Mouse (Mus musculus): ENCODE results near the gene Pold1.

The Pold1 gene

DNA sequence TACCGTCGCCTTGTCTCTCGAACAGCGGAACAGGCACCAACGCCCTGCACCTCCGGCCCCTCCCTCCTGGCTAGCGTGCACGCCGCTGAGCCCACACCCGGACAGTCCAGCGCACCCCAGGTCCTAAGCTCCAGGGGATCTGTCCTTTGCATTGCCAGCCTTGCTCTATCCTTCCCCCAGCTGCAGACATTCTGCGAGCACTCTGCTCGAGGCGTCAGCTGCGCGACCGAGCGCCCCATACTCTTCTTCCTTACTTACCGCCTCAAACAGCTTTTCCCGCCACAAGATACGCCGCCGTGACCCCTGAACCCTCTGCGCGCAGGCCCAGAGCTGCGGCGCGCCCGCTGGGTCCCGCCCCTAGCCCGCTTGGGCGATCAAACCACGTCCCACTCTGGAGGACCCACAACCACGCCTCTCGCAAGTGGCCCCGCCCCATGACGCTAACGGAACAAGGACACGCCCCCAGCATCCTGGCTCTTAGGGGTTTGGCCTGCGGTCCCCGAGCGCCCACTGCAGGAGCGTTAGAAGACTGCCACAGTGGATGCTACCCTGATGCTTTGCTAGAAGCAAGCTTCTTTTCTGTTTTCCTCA is at the start of gene Pold1:
TSS of gene Pold1 (minus strand) at position 353 of the 591 bp plus-strand sequence.
- in situ Hi-C loops (cut with MboI, MseI) = no loop called here

DNA sequence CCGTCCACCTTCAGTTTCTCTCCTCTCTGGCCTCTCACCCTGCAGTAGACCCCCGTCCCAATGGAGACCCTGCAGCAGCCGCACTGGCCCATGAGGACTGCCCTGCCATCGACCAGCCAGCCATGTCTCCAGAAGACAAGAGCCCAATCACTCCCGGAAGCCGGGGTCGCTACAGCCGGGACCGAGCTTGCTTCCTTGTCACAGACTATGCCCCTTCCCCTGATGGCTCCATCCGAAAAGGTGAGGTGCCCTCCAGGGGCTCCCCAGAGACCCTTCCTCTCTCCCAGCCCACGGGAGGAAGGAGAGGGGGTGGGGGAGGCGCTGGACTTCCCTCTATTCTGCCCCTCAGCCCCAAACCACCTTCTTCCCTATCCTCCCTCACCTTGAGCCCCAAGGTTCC is 49.7 kb upstream of the Pold1 start:
- in situ Hi-C loops (cut with MboI, MseI) = no loop called here

DNA sequence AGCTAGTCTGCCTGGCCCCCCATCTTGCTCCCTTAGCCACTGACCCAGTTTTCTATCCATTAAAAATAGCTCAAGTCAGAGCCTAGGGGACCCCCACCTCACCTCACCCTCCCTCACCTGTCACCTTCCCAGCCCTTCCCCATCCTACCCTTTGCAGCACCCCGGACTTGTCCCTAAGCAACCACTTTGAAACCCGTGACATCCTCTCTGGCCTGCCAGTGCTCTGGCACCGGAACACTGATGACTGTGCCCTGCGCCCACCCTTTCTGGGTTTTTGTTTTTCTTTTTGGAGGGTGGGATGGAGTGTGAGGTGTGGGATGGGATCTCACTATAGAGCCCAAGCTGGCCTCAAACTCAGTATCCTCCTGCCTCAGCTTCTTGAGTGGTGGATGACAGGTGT is 49.0 kb upstream of the Pold1 start:
- in situ Hi-C loops (cut with MboI, MseI) = no loop called here

DNA sequence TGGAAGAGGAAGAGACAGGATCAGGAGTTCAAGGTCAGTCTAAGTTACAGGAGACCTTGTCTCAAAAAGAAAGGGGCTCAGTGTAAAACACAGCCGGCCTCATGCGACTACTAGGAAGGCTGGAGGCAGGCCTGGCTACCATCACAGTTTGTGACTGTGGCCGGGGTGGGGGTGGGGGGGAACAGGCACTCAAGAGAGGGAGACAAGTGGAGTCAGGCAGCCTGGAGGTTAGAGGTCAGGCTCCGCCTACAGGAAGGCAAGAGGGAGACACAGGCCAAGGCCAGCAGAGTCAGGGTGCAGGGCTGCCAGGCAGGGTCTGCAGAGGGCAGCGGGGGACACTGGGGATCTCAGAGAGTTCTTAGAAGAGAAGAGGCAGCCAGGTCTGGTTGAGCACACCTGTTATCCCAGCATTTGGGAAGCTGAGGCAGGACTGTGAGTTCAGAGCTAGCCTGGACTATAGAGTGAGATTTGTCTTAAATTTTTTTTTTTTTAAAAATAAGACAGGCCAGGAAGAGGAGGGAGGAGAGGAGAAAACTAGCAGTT is 48.4 kb upstream of the Pold1 start:
- in situ Hi-C loops (cut with MboI, MseI) = no loop called here

DNA sequence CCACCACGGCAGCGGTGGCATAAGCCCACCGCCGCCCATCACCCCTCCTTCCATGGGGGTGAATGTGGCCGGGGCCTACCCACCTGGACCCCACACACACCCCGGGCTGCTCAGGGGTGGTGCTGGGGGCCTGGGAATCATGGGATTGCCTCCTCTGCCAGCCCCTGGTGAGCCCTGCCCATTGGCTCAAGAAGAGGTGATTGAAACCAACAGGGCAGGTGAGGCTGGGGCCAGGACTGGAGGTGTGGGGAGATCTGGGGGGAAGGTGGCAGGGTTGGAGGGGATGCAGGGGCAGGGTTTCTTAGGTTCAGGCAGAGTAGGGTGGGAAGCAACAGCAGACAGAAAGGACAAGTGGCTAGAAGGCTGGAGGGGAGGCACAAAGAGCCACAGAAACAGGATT is 47.4 kb upstream of the Pold1 start:
- in situ Hi-C loops (cut with MboI, MseI) = no loop called here

DNA sequence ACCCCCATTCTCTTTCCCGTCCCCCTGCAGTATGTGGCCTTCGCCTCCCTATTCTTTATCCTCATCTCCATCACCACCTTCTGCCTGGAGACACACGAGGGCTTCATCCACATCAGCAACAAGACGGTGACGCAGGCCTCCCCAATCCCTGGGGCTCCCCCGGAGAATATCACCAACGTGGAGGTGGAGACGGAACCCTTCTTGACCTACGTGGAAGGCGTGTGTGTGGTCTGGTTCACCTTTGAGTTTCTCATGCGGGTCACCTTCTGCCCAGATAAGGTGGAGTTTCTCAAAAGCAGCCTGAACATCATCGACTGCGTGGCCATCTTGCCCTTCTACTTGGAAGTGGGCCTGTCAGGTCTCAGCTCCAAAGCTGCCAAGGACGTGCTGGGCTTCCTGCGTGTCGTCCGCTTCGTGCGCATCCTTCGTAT is 46.5 kb upstream of the Pold1 start:
- in situ Hi-C loops (cut with MboI, MseI) = no loop called here

DNA sequence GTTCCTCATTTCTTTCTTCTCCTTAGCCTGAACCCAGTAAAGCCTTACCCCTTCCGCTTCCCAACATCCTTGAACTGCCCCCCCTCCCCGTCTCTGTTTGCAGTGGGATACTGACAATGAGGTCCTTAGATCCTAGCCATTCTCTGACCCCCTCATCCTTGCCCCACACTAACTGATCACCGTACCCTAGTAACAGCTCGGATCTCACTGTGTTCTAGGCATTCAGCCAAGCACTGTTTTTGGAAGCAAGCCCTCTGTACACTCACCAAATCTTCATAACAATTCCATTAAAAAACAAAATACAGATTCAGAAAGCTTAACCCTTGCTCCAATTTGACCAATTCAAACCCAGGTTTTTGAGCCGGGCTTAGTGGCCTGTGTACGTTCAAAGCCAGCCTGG is 45.6 kb upstream of the Pold1 start:
- in situ Hi-C loops (cut with MboI, MseI) = no loop called here

DNA sequence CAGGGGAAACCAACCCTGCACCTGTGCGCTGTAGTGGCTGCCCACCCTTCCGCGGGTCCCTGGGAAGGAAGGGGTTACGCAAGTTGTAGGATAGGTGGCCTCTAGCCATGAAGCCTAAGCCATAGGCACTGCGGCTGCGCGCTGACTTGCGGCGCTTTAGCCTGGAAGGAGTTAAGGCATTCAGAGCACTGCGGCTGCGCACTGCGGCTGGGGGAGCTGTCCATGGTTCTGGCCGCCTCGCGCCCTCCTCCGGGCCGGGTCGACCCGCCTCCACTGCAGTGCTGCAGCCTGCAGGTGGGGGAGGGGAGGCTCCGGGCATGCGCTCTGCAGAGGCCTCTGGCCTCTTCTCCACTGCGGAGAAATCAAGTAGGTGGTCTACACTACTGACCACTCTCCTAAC is 45.1 kb upstream of the Pold1 start:
- in situ Hi-C loops (cut with MboI, MseI) = no loop called here

DNA sequence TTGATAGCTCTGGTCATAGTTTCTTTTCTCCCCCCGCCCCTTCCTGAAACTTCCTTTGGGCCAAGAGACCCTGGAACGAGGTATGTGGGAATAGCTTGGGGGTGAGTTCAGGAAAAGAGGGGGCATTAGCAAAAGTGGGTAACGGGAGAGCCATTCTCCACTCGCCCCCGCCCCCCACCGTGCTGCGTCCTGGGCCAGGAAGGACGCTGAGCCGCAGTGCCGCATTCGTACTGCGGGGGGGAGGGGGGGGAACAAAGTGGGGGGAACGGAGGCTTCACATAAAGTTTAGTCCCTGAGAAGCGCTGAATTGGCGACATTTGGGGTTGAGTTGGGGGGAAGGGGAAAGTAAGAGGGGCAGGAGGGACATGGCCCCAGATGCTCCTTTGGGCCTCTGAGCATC is 44.4 kb upstream of the Pold1 start:
- in situ Hi-C loops (cut with MboI, MseI) = no loop called here

DNA sequence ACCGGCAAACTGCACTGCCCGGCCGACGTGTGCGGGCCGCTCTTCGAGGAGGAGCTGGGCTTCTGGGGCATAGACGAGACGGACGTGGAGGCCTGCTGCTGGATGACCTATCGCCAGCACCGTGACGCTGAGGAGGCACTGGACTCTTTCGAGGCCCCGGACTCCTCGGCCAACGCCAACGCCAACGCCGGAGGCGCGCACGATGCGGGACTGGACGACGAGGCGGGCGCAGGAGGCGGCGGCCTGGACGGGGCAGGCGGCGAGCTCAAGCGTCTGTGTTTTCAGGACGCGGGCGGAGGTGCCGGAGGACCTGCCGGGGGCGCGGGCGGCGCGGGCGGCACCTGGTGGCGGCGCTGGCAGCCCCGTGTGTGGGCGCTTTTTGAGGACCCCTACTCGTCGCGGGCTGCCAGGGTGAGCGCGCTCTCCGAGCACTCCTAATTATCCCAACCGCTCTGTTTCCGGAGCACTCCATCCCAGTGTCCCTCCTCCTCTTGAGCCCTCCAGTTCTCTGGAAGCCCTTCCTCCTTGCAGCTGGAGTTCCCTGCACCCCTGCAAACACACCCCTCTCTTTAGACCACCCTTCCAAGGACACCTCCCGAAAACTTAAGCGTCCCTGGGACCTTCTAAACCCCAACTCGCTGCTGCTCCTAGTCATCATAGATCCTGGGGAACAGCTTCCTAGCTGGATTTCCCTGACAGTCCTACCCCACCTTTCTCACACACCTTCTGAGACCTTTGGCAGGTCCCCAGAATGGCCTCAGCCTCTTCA is 42.9 kb upstream of the Pold1 start:
- in situ Hi-C loops (cut with MboI, MseI) = no loop called here

DNA sequence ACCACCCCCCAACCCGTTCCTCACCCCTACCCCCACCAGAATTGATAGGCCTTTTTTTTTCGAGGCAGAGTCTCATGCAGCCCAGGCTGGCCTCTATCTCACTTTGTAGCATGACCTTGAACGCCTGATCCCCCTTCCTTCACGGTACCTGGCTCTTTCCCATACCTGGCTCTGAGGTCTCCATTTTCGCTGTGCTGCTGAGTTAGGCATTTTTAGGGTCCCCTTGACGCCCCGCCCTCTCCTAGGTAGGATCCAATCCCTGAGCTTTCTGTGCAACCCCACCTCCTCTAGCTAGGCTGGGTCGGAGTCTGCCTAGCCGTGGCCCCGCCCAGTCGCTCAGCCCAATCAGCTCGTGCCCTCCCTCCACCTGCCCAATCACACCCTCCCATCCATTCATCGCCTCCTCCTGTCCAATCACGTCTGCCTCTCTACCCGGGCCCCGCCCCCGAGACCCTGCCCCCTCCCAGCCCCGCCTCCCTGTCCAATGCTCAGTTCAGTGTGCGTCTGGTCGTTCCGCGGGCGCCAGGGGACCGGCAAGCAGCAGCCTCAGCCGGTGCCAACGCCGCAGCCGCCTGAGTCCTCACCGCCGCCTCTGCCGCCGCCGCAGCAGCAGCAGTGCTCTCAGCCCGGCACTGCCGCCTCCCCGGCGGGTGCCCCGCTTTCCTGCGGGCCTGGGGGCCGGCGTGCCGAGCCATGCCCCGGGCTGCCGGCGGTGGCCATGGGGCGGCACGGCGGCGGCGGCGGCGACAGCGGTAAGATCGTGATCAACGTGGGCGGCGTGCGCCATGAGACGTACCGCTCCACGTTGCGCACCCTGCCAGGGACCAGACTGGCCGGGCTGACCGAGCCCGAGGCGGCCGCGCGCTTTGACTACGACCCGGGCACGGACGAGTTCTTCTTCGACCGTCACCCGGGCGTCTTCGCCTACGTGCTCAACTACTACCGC is 42.0 kb upstream of the Pold1 start, which contains the start of gene Kcnc3:
TSS of gene Kcnc3 (plus strand) at position 263 of the 946 bp plus-strand sequence.
- in situ Hi-C loops (cut with MboI, MseI) = no loop called here

DNA sequence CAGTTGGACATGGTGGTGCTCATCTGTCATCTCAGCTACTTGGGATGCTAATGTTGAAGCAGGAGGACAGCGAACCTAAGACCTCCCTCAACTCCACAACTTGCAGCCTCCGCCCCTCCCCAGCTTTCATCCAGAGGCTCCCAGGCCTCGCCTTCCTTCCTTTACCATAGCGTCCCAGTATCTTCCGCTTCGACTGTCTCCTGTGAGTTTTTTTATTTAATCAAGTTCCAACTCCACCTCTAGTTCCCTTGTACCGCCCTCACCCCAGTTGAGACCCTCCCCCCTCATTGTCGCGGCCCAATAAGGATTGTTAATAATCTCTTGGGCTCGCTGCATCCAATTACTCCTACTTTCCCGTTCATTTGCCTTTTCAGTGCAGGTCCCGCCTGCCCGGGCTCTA is 41.3 kb upstream of the Pold1 start:
- in situ Hi-C loops (cut with MboI, MseI) = no loop called here

DNA sequence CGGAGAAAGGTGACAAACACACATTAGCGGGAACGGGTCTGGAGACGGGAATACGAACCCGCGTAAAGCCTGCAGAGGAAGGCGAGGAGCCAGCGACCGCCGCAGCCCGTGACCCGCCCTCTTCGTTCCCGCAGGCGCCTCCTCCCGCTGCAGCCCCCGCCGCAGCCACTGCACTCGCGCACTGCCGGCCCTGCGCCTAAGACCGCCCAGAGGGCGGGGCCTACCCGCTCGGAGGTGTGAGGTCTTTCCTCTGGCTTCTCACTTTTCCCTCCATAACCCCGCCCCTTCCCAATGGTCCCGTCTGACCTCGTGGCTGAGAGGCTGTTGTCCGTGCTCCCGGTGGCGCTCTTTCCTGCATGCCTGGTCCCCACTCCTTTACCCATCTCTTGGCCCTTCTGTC is 40.5 kb upstream of the Pold1 start:
- in situ Hi-C loops (cut with MboI, MseI) = no loop called here

DNA sequence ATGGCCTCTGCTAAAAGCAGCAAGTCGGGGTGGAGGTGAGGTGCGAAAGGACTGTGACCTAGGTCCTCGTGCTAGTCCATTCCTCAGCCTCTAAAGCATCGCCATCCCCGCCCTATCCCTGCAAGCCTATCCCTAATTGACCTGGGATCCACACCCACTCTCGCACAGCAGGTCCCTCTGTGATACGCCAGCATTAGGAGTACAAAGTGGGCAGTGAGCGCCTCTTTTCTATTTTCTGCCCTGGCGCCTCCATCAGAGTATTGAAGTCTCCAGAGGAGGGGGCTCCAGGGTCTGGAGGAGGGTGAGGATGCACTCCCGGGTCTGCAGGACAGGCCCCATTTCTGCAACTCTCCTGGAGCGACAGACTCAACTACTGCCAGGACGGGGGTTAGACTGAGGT is 39.7 kb upstream of the Pold1 start:
- in situ Hi-C loops (cut with MboI, MseI) = no loop called here

DNA sequence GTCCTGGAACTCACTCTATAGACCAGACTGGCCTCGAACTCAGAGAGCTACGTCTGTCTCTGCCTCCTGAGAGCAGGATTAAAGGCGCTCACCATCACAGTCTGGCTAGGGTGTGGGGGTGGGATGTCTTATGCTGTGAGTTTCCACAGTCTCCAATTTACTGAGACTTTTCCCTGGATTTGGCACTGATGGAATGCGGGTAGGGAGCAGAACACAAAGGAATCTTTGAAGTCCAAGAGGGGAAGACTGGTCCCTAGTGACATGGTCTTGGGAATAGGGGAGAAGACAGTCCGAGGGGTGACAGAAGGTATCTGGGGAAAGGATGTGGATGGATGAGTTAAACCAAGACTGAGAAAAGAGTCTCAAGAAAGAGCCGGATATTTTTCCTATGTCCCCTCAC is 39.0 kb upstream of the Pold1 start:
- in situ Hi-C loops (cut with MboI, MseI) = no loop called here

DNA sequence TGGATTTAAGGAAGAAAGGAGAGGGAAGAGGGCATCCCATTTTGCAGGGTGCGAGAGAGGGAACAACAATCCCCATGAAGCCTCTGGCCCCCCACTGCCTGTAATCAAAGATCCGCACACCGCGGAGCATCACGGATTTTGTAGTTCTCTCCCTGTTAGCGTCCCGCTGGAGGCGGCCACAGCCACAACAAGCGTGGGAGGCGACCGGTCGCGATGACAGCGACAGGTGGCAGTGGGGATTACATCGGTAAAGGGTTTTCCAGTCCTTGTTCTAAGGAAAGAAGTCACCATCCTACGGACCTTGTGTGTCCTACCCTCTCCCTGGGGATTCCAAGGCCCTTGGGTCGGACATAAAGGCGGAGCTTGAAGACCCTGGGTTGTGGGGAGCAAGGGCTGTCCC is 38.3 kb upstream of the Pold1 start:
- in situ Hi-C loops (cut with MboI, MseI) = no loop called here

DNA sequence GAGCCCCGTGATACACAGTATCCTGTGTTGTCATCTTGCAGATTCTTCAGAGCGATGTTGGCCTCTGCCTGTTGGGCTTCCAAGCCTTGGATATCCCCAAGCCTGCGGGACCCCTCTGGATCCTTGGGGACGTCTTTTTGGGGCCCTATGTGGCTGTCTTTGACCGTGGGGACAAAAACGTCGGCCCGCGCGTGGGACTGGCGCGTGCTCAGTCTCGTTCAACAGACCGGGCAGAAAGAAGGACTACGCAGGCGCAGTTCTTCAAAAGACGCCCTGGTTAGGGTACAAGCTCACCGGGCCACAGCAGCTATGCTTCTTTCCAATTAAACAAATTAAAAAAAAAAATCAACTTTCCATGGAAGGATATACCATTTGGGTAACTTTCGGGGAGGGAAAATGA is 37.9 kb upstream of the Pold1 start:
- in situ Hi-C loops (cut with MboI, MseI) = no loop called here

DNA sequence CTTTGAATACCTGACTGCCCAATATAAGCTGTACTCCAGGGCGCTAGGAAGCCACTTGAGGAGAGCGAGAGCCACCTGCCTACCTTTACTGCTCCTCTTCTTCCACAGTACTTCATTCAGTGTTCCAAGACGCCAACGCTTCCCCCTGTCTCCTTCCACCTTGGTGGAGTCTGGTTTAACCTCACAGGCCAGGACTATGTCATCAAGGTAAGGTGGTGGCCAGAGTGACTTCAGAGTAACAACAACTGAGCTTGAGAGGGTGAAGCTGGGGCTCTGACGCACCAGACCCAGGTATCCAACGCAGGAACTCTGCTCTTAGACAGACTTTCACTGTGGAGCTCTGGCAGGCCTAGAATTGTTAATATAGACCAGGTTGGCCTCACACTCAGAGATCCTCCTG is 37.0 kb upstream of the Pold1 start:
- in situ Hi-C loops (cut with MboI, MseI) = no loop called here

DNA sequence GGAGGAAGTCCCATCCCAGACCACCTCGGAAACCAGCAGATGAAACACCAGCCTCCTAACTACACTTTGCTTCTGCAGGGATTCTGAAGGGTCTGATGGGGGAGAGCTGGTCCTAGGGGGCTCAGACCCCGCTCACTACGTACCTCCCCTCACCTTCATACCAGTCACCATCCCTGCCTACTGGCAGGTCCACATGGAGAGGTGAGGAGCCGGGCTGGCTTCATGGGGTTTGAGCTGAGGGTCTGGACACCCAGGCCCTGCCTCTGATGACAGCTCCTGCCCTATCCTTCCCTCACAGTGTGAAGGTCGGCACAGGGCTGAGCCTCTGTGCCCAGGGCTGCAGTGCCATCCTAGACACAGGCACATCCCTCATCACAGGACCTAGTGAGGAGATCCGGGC is 36.3 kb upstream of the Pold1 start:
- in situ Hi-C loops (cut with MboI, MseI) = no loop called here

DNA sequence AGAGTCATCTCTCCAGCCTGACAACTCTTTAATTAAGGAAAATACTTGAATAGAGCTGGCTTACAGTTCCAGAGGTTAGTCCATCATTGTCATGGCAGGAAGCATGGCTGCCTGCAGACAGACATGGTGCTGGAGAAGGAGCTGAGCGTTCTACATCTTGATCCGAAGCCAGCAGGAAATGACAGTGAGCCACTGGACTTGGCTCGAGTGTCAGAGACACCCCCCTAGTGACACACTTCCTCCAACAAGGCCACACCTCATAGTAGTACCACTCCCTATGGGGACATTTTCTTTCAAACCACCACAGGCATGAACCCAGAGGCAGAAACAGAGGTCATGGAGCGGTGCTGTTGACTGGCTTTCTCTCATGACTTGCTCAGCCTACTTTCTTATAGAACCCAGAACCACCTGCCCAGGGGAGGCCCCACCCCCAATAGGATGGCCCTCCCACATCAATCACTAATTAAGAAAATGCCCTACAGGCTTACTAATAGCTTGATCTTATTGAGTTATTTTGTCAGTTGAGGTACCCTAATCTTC is 35.7 kb upstream of the Pold1 start:
- in situ Hi-C loops (cut with MboI, MseI) = no loop called here

DNA sequence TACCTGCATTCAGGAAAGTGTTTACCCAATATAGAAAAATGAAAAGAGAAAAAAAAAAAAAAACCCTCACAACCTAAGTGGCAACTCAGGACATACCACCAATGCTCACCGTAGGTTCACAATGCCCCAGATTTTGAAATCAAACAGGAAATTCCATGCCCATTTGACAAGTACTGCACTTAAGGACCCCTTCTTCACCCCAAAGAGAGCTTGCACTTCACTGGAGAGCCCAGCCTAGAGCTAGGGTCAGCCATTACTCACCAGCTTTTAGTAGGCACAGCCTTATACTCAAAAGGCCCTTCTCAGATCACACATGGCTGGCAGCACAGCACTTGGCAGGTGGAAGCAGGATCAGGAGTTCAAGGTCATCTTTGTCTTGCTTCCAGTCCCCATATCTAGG is 34.5 kb upstream of the Pold1 start:
- in situ Hi-C loops (cut with MboI, MseI) = no loop called here

DNA sequence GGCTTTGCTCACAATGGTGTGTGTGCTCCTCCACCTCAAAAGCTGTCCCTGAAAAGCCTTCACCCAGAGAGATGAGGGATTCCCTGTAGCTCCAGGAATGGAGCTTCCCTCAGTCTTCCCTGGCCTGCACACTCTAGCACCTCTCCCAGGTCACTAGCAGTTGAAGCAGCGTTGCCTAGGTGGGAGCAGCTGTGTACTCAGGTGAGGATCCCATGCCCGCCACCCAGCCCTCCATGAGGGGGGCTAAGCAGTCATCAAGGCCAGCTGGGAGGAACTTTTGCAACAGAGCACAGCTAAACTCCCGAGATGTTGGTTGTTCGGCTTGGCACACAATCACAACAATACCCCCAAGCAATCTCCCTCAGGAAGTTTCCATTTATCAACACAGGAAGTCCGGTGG is 34.1 kb upstream of the Pold1 start:
- in situ Hi-C loops (cut with MboI, MseI) = no loop called here

All from T-helper 2 cell (primary cell).